Mouse (Mus musculus) gastrocnemius, adult 8-10 months (tissue): ENCODE measurements at regions not wholly inside any gene's neighbourhood (a gene's known extent, or its start where the extent isn't known, plus 50 kb on each side); places are given as distances from the start of the nearest gene placed in this dataset.
A peak's percentile ranks its signal among the peaks of the same experiment; 100 is the strongest.

Experiments
- DNase-seq, 2 experiments: peaks; one replicate each; pipeline ENCODE4 v3.0.0; 2022; ENCODE audit warnings: low spot score in 2 of 2

GRCm38 (mm10) chr1:169338461-169338860, 192.8 kb downstream of the Nuf2 start:
- DNase-seq, result no peak

GRCm38 (mm10) chr1:169332165-169332564, 199.1 kb downstream of the Nuf2 start:
- no peak for DNase-seq

- DNase-seq, result no peak
These were observed 218.0 kb downstream of the Nuf2 start for GRCm38 (mm10) chr1:169313241-169313640.

GRCm38 (mm10) chr1:169283440-169283839, 247.8 kb downstream of the Nuf2 start:
- DNase-seq, result no peak

GRCm38 (mm10) chr1:169270750-169271149, 260.5 kb downstream of the Nuf2 start:
- no peak for DNase-seq

- DNase-seq, result no peak
These were observed 267.1 kb downstream of the Nuf2 start for GRCm38 (mm10) chr1:169263984-169264660.

GRCm38 (mm10) chr1:169254250-169254937, 276.9 kb downstream of the Nuf2 start:
- DNase-seq, result no peak

- no peak for DNase-seq
These were observed 279.1 kb downstream of the Nuf2 start for GRCm38 (mm10) chr1:169252189-169252588.

- DNase-seq, result no peak
These were observed 282.2 kb downstream of the Nuf2 start for GRCm38 (mm10) chr1:169249021-169249420.

- DNase-seq, result no peak
These were observed 290.9 kb downstream of the Nuf2 start for GRCm38 (mm10) chr1:169240377-169240776.

GRCm38 (mm10) chr1:169238671-169239090, 292.6 kb downstream of the Nuf2 start:
- no peak for DNase-seq

- no peak for DNase-seq
These were observed 296.0 kb downstream of the Nuf2 start for GRCm38 (mm10) chr1:169235276-169235681.

GRCm38 (mm10) chr1:169233368-169233767, 297.9 kb downstream of the Nuf2 start:
- DNase-seq, result no peak

- DNase-seq, result no peak
These were observed 301.2 kb downstream of the Nuf2 start for GRCm38 (mm10) chr1:169230097-169230496.

- no peak for DNase-seq
These were observed 306.8 kb downstream of the Nuf2 start for GRCm38 (mm10) chr1:169224431-169224830.

- no peak for DNase-seq
These were observed 343.6 kb downstream of the Nuf2 start for GRCm38 (mm10) chr1:169187658-169188057.

GRCm38 (mm10) chr1:169170405-169170804, 360.9 kb downstream of the Nuf2 start:
- no peak for DNase-seq

- no peak for DNase-seq
These were observed 363.2 kb downstream of the Nuf2 start for GRCm38 (mm10) chr1:169168033-169168432.

- peak in 1 of 2 experiments; percentile 2 for DNase-seq
These were observed 365.0 kb downstream of the Nuf2 start for GRCm38 (mm10) chr1:169166041-169166850.

GRCm38 (mm10) chr1:169160858-169161257, 370.4 kb downstream of the Nuf2 start:
- no peak for DNase-seq

GRCm38 (mm10) chr1:169160220-169160619, 371.0 kb downstream of the Nuf2 start:
- no peak for DNase-seq

- no peak for DNase-seq
These were observed 371.5 kb downstream of the Nuf2 start for GRCm38 (mm10) chr1:169159786-169160185.
